Mouse (Mus musculus): ENCODE data around the gene Retreg3. TPM values are rescaled to one million over a fixed set of nuclear protein-coding genes. Genes with fewer than 3 reads are reported as not detected.

Gene Retreg3
- polyA plus RNA-seq (2011; ENCODE audit: insufficient read length, low read depth, missing spikeins), result 29.8 and 34.1 TPM in 2 replicates

- TF ChIP-seq POLR2A (IDR thresholded peaks at IDR 0.05; ENCODE audit: low read depth, low read length) (peak; percentile 94), CTCF (IDR thresholded peaks at IDR 0.05; ENCODE audit: borderline replicate concordance, insufficient read depth, low read length) (no peak)
- H3K27ac ChIP-seq (ENCODE audit: insufficient read depth, low read length), result peak within 1 kb of the TSS; percentile 54
- peak within 1 kb of the TSS; percentile 97 for H3K4me3 ChIP-seq (ENCODE audit: insufficient read depth, low read length)
- 0 out of 2 replicates have a peak, but pooled peaks cover 2% of the 10 kb centered on the region for H3K4me1 ChIP-seq (ENCODE audit: control insufficient read depth, insufficient read depth, low read length)
These were observed at the start of gene Retreg3, which contains the start of gene Tubg1 for GRCm38 (mm10) chr11:101119761-101120544. Retreg3 (minus strand) TSS chr11:101119893. Tubg1 (plus strand) TSS chr11:101119938.

- no peak for TF ChIP-seq POLR2A (IDR thresholded peaks at IDR 0.05; ENCODE audit: low read depth, low read length)
- TF ChIP-seq CTCF (IDR thresholded peaks at IDR 0.05; ENCODE audit: borderline replicate concordance, insufficient read depth, low read length), result no peak
- H3K27ac ChIP-seq (ENCODE audit: insufficient read depth, low read length), result no peak overlapping the region
- peaks cover 7% of the 10 kb centered on the region for H3K4me1 ChIP-seq (ENCODE audit: control insufficient read depth, insufficient read depth, low read length)
- 0 out of 2 replicates have a peak overlapping the region, but pooled peaks have one; percentile 71 for H3K4me3 ChIP-seq (ENCODE audit: insufficient read depth, low read length)
These were observed 48.7 kb upstream of the Retreg3 start for GRCm38 (mm10) chr11:101168301-101168980.

GRCm38 (mm10) chr11:101167963-101168300, 48.2 kb upstream of the Retreg3 start:
- Histone ChIP-seq H3K4me1 (ENCODE audit: control insufficient read depth, insufficient read depth, low read length) (peaks cover 4% of the 10 kb centered on the region; the same call in 1 of the 2 replicates), H3K27ac (ENCODE audit: insufficient read depth, low read length) (no peak overlapping the region), H3K4me3 (ENCODE audit: insufficient read depth, low read length) (no peak overlapping the region)
- no peak for TF ChIP-seq CTCF (IDR thresholded peaks at IDR 0.05; ENCODE audit: borderline replicate concordance, insufficient read depth, low read length)
- TF ChIP-seq POLR2A (IDR thresholded peaks at IDR 0.05; ENCODE audit: low read depth, low read length), result no peak

GRCm38 (mm10) chr11:101167211-101167962, 47.7 kb upstream of the Retreg3 start:
- no peak overlapping the region for H3K4me3 ChIP-seq (ENCODE audit: insufficient read depth, low read length)

GRCm38 (mm10) chr11:101166357-101166756, 46.7 kb upstream of the Retreg3 start:
- H3K27ac ChIP-seq (ENCODE audit: insufficient read depth, low read length), result no peak overlapping the region
- H3K4me1 ChIP-seq (ENCODE audit: control insufficient read depth, insufficient read depth, low read length), result no peaks in the 10 kb centered on the region
- no peak overlapping the region for H3K4me3 ChIP-seq (ENCODE audit: insufficient read depth, low read length)
- TF ChIP-seq CTCF (IDR thresholded peaks at IDR 0.05; ENCODE audit: borderline replicate concordance, insufficient read depth, low read length), result no peak
- TF ChIP-seq POLR2A (IDR thresholded peaks at IDR 0.05; ENCODE audit: low read depth, low read length), result no peak

More at GRCm38 (mm10) chr11:101167211-101167962, 47.7 kb upstream of the Retreg3 start:
- Histone ChIP-seq H3K4me1 (ENCODE audit: control insufficient read depth, insufficient read depth, low read length) (0 out of 2 replicates have a peak, but pooled peaks cover 3% of the 10 kb centered on the region), H3K27ac (ENCODE audit: insufficient read depth, low read length) (no peak overlapping the region)
- TF ChIP-seq POLR2A (IDR thresholded peaks at IDR 0.05; ENCODE audit: low read depth, low read length), result no peak
- TF ChIP-seq CTCF (IDR thresholded peaks at IDR 0.05; ENCODE audit: borderline replicate concordance, insufficient read depth, low read length), result no peak

GRCm38 (mm10) chr11:101164677-101165580, 45.2 kb upstream of the Retreg3 start:
- TF ChIP-seq POLR2A (IDR thresholded peaks at IDR 0.05; ENCODE audit: low read depth, low read length) (no peak), CTCF (IDR thresholded peaks at IDR 0.05; ENCODE audit: borderline replicate concordance, insufficient read depth, low read length) (no peak)
- Histone ChIP-seq H3K4me3 (ENCODE audit: insufficient read depth, low read length) (no peak overlapping the region), H3K27ac (ENCODE audit: insufficient read depth, low read length) (no peak overlapping the region), H3K4me1 (ENCODE audit: control insufficient read depth, insufficient read depth, low read length) (no peaks in the 10 kb centered on the region)

GRCm38 (mm10) chr11:101164351-101164665, 44.6 kb upstream of the Retreg3 start:
- TF ChIP-seq CTCF (IDR thresholded peaks at IDR 0.05; ENCODE audit: borderline replicate concordance, insufficient read depth, low read length) (no peak), POLR2A (IDR thresholded peaks at IDR 0.05; ENCODE audit: low read depth, low read length) (no peak)
- Histone ChIP-seq H3K27ac (ENCODE audit: insufficient read depth, low read length) (no peak overlapping the region), H3K4me1 (ENCODE audit: control insufficient read depth, insufficient read depth, low read length) (no peaks in the 10 kb centered on the region), H3K4me3 (ENCODE audit: insufficient read depth, low read length) (no peak overlapping the region)

- Histone ChIP-seq H3K27ac (ENCODE audit: insufficient read depth, low read length) (no peak overlapping the region), H3K4me1 (ENCODE audit: control insufficient read depth, insufficient read depth, low read length) (no peaks in the 10 kb centered on the region), H3K4me3 (ENCODE audit: insufficient read depth, low read length) (no peak overlapping the region)
- TF ChIP-seq CTCF (IDR thresholded peaks at IDR 0.05; ENCODE audit: borderline replicate concordance, insufficient read depth, low read length) (no peak), POLR2A (IDR thresholded peaks at IDR 0.05; ENCODE audit: low read depth, low read length) (no peak)
These were observed 44.0 kb upstream of the Retreg3 start for GRCm38 (mm10) chr11:101163476-101164350.
